Mouse (Mus musculus): Measurements from ENCODE around the gene Rnaseh2a.

The Rnaseh2a gene

GRCm38 (mm10) chr8:84969241-84970134, at the start of gene Rnaseh2a, which contains the start of the genes Gm49661 and Prdx2:
Rnaseh2a (minus strand) TSS chr8:84969767.
Gm49661 (minus strand) TSS chr8:84969433.
Prdx2 (plus strand) TSS chr8:84969587.
- in situ Hi-C loops (cut with MboI; ENCODE audit: low pct_unique_long_range_greater_than_20kb in 1 of 2, low sequenced_read_pairs in 2 of 2, unreplicated experiment in 1 of 2) = no loop called here

DNA sequence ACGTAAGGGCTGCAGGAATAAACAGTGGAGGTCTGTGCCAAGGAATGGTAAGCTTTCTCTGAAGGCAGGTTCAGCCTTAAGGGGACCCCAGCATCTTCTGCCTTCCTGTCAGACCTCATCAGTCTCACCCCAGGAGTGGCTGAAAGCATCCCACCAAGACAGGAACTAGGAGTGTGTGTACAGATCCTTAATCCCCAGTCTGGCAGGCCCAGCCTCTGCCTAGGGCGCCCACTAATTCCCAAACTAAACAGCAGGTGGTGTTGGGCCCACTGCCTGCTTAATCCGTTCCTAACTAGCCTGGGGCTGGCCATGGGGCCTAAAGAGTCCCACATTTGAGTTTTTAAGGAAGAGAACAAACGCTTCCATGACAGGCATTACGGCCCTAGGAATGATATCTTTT, 47.6 kb upstream of the Rnaseh2a start:
- in situ Hi-C loops (cut with MboI; ENCODE audit: low pct_unique_long_range_greater_than_20kb in 1 of 2, low sequenced_read_pairs in 2 of 2, unreplicated experiment in 1 of 2) = no loop called here

- in situ Hi-C loops (cut with MboI; ENCODE audit: low pct_unique_long_range_greater_than_20kb in 1 of 2, low sequenced_read_pairs in 2 of 2, unreplicated experiment in 1 of 2) = no loop called here
Measured at GRCm38 (mm10) chr8:85016724-85017123, 47.2 kb upstream of the Rnaseh2a start.

DNA sequence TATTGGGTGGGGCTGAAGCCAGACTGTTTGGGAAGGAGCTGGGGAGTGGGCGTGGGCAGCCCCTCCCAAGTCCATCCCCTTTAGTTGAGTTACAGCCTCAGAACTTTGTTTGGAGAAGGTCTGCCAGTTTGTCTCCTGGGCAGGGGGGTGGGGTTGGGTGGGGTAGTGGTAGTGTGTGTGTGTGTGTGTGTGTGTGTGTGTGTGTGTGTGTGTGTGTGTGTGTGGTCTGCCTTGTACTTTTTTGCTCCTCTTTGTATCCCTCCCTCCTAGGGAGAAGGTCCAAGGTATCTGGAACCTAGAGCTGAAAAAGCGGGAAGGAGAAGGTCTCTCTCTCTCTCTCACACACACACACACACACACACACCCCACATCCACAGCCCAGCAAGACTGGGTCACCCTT, 44.9 kb upstream of the Rnaseh2a start, which contains the start of gene Best2:
Gene Best2 (minus strand): TSS at position 101 of the 400 bp plus-strand sequence.
- in situ Hi-C loops (cut with MboI; ENCODE audit: low pct_unique_long_range_greater_than_20kb in 1 of 2, low sequenced_read_pairs in 2 of 2, unreplicated experiment in 1 of 2) = no loop called here

DNA sequence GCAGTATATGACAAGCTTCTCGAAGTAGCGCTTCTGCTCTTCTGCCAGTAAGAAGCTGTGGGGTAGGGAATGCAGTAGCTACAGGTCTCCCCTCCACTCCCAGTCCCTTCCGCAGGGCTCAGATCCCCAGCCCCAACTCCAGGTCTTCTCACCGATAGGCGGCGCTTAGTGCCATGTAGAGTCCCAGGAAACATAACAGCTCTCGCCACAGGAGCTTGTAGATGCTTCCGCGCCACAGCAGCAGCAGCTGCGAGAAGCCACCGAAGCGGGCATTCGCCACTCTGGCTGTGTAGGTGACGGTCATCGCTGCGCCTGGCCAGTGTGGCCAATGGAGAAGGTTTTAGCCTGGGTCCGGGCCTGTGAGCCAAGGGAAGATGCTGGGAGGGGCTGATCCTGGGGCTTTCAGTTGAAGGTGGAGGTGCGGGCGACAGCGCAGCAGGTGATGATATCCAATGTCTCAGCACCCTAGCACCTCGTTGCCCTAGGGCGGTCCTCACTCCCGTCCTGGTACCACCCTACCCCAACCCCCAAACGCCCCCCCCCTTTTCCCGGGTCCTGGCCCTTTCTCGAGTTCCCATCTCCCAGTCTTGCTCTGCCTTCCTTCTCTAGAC, 43.8 kb upstream of the Rnaseh2a start:
- in situ Hi-C loops (cut with MboI; ENCODE audit: low pct_unique_long_range_greater_than_20kb in 1 of 2, low sequenced_read_pairs in 2 of 2, unreplicated experiment in 1 of 2) = no loop called here

GRCm38 (mm10) chr8:85011242-85011641, 41.7 kb upstream of the Rnaseh2a start:
- in situ Hi-C loops (cut with MboI; ENCODE audit: low pct_unique_long_range_greater_than_20kb in 1 of 2, low sequenced_read_pairs in 2 of 2, unreplicated experiment in 1 of 2) = no loop called here

- in situ Hi-C loops (cut with MboI; ENCODE audit: low pct_unique_long_range_greater_than_20kb in 1 of 2, low sequenced_read_pairs in 2 of 2, unreplicated experiment in 1 of 2) = no loop called here
Measured at GRCm38 (mm10) chr8:85007686-85008085, 38.1 kb upstream of the Rnaseh2a start.

DNA sequence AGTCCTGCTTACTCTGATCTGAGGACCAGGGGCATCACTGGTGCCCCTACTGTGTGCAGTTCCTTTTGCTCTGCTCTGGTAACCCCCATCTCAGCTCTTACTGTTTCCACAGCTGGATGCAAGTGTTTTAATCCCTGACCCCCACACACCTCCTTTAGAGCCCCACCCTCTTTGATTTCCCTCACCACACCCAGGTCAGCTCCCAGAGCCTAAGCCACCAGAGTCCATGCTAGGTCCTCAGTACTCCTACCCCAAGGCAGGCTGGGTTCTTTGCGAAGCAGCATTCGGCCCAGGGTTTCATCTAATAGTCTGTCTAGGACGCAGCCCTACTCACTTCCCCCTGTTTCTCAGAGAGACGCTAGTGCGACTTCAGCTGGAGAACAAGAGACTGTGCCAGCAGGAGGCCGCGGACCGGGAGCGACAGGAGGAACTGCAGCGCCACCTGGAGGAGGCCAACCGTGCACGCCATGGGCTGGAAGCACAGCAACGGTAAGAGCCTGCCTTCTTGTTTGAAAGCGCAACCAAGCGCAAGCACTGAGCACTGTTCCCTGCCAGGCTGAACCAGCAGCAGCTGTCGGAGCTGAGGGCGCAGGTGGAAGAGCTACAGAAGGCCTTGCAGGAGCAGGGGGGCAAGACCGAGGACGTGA, 28.2 kb upstream of the Rnaseh2a start:
- in situ Hi-C loops (cut with MboI; ENCODE audit: low pct_unique_long_range_greater_than_20kb in 1 of 2, low sequenced_read_pairs in 2 of 2, unreplicated experiment in 1 of 2) = no loop called here

GRCm38 (mm10) chr8:84996978-84997377, 27.4 kb upstream of the Rnaseh2a start:
- in situ Hi-C loops (cut with MboI; ENCODE audit: low pct_unique_long_range_greater_than_20kb in 1 of 2, low sequenced_read_pairs in 2 of 2, unreplicated experiment in 1 of 2) = no loop called here

GRCm38 (mm10) chr8:84995680-84996079, 26.1 kb upstream of the Rnaseh2a start:
- in situ Hi-C loops (cut with MboI; ENCODE audit: low pct_unique_long_range_greater_than_20kb in 1 of 2, low sequenced_read_pairs in 2 of 2, unreplicated experiment in 1 of 2) = no loop called here

- in situ Hi-C loops (cut with MboI; ENCODE audit: low pct_unique_long_range_greater_than_20kb in 1 of 2, low sequenced_read_pairs in 2 of 2, unreplicated experiment in 1 of 2) = no loop called here
Measured at GRCm38 (mm10) chr8:84994375-84994774, 24.8 kb upstream of the Rnaseh2a start.

- in situ Hi-C loops (cut with MboI; ENCODE audit: low pct_unique_long_range_greater_than_20kb in 1 of 2, low sequenced_read_pairs in 2 of 2, unreplicated experiment in 1 of 2) = no loop called here
Measured at GRCm38 (mm10) chr8:84990836-84991235, 21.3 kb upstream of the Rnaseh2a start.

GRCm38 (mm10) chr8:84990349-84990748, 20.8 kb upstream of the Rnaseh2a start, which contains the start of gene Hook2:
Hook2 (plus strand) TSS chr8:84990603.
- in situ Hi-C loops (cut with MboI; ENCODE audit: low pct_unique_long_range_greater_than_20kb in 1 of 2, low sequenced_read_pairs in 2 of 2, unreplicated experiment in 1 of 2) = no loop called here

DNA sequence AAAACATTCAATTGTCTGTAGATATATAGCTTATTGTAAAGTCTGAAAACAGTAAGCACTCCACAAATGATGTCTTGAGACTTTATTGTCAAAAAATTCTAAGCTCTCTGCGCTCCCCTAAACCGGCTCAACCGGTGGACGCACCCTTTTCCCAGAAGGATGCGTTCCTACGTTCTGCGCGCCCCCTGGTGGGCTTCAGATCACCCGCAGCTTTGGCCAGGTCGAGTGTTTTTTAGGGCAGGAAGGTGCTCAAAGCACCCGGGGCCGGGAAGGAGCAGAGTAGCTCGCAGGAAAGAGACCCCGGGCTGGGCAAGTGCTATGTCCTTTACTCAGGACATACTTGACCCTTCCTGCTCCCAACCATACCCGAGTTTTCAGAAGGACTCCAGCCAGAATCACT, 20.2 kb upstream of the Rnaseh2a start:
- in situ Hi-C loops (cut with MboI; ENCODE audit: low pct_unique_long_range_greater_than_20kb in 1 of 2, low sequenced_read_pairs in 2 of 2, unreplicated experiment in 1 of 2) = no loop called here

- in situ Hi-C loops (cut with MboI; ENCODE audit: low pct_unique_long_range_greater_than_20kb in 1 of 2, low sequenced_read_pairs in 2 of 2, unreplicated experiment in 1 of 2) = no loop called here
Measured at GRCm38 (mm10) chr8:84989311-84989731, 19.8 kb upstream of the Rnaseh2a start.

- in situ Hi-C loops (cut with MboI; ENCODE audit: low pct_unique_long_range_greater_than_20kb in 1 of 2, low sequenced_read_pairs in 2 of 2, unreplicated experiment in 1 of 2) = no loop called here
Measured at GRCm38 (mm10) chr8:84987903-84988302, 18.3 kb upstream of the Rnaseh2a start.

- in situ Hi-C loops (cut with MboI; ENCODE audit: low pct_unique_long_range_greater_than_20kb in 1 of 2, low sequenced_read_pairs in 2 of 2, unreplicated experiment in 1 of 2) = no loop called here
Measured at GRCm38 (mm10) chr8:84987388-84987787, 17.8 kb upstream of the Rnaseh2a start.

- in situ Hi-C loops (cut with MboI; ENCODE audit: low pct_unique_long_range_greater_than_20kb in 1 of 2, low sequenced_read_pairs in 2 of 2, unreplicated experiment in 1 of 2) = no loop called here
Measured at GRCm38 (mm10) chr8:84986379-84986945, 16.9 kb upstream of the Rnaseh2a start.
